Mouse (Mus musculus): Measurements from ENCODE around the gene Pgbd5.

Pgbd5 gene

DNA sequence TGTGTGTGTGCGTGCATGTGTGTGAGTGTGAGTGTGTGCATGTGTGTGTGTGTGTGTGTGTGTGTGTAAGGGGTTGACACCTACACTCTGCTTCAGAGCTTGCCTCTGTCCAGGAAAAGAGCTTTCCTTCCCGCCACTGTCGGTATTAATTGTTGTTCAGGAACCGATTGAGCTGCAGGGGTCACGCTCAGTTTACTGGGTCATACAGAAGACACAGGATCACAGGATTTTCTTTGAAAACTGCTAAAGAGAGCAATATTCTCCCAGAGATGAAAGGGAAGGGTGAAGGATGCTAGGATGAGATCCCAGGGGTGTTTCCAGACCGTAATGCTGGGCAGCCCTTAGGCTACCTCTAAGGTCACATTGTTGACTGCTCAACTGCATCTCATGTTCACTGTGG, at the start of gene Pgbd5:
TSS of gene Pgbd5 (minus strand) at position 101 of the 400 bp plus-strand sequence.
- in situ Hi-C loops (cut with MboI; ENCODE audit: low pct_unique_long_range_greater_than_20kb in 1 of 2, low sequenced_read_pairs in 2 of 2, unreplicated experiment in 1 of 2) = no loop called here

DNA sequence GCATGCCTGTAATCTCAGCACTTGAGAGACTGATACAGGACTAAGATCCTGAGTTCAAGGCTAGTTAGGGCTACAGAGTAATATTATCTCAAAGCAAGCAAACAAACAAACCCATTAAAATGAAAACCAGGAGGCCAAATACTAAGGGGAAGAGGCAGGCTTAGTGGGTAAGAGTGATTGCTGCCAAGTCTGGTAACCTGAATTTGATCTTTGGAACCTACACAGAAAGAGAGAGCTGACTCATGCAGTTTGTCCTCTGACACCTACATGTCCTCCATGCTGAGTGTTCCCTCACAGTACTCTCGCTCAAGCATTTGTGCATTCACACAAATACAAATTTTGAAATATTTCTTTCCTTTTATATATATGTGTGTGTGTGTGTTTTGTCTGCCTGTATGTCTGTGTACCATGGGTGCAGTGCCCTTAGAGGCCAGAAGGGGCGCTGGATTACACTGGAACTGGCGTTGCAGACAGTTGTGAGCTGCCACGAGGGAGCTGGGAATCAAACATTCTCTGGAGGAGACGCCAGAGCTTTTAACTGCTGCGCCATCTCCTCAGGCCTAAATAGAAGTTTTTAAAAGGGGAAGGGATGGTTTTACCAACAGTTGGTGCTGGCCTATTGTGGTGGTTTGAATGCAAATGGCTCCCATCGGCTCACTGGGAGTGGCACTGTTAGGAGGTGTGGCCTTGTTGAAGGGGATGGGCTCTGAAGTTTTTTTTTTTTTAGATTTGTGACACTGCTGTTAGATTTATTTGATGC, 44.1 kb upstream of the Pgbd5 start:
- in situ Hi-C loops (cut with MboI; ENCODE audit: low pct_unique_long_range_greater_than_20kb in 1 of 2, low sequenced_read_pairs in 2 of 2, unreplicated experiment in 1 of 2) = no loop called here

DNA sequence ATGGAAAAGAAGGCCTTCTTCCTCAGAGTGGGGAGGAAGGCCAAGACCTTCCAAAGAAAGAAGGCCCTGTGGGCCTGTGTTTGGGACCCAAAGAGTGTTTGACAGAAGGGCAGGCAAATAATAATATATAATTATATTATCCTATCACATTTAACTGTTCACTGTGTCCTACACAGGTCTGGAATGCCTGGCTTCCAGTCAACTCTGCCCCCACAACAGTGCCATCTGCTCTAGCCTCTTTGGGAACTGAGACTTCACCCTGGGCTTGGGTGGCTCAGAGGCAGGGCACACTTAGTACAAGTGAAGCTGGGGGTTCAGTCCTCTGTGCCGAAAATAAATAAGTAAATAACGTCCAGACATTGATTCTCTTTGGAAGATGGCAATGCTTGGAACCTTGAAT, 43.3 kb upstream of the Pgbd5 start:
- in situ Hi-C loops (cut with MboI; ENCODE audit: low pct_unique_long_range_greater_than_20kb in 1 of 2, low sequenced_read_pairs in 2 of 2, unreplicated experiment in 1 of 2) = no loop called here

DNA sequence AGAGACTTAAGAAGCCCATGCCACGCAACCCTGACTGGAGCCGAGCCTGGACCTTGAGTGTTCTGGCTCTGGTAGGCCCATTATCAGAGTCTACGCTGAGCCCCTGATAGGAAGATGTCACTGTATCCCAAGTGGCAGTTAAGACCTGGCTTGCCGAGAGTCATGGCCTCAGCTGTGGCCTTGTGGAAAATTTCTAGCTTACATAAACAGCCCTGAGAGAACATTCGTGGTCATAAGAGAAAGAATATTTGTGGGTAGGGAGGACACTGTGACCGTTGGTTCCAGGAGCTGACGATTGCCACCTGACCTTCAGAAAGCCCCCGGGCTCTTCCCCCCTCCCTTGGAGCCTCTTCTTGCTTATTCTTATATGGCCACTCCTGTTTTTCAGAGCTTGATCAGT, 40.9 kb upstream of the Pgbd5 start:
- in situ Hi-C loops (cut with MboI; ENCODE audit: low pct_unique_long_range_greater_than_20kb in 1 of 2, low sequenced_read_pairs in 2 of 2, unreplicated experiment in 1 of 2) = no loop called here

DNA sequence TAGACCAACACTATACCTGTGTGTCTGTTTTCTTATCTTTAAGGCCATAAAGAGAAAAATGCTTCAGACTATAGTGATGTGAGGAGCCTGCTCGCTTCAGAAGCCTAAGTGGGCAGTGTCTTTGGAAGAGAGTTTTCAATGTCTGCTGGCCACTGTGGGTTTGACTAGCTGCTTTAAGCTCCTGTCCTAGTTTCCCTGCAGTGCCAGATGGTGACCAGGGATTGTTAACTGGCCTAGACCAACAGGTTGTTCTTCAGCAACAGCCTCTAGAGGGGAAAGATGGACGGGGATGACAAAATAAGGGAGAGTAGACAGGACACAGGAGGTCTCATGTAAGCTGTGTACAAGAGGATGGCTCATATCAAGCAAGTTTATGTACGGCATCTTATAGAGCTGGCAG, 39.8 kb upstream of the Pgbd5 start:
- in situ Hi-C loops (cut with MboI; ENCODE audit: low pct_unique_long_range_greater_than_20kb in 1 of 2, low sequenced_read_pairs in 2 of 2, unreplicated experiment in 1 of 2) = no loop called here

DNA sequence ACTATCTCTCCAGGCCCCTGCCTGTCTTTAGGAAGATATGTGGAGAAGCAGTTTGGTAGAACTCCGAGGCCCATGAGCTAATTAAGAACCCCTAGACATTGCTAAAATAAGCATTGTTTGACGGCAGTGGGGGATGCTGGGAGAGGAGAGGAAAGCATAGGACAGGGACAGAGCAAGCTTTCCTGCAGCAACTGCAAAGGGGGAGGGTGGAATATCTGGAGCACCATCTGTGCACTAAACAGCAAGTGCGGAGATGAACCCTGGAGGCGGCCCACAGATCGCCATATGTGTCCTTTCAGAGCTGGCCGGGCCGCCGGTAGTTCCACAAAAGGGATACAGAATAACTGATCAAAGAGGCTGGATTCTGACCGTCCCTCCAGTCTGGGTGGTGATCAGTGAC, 37.2 kb upstream of the Pgbd5 start:
- in situ Hi-C loops (cut with MboI; ENCODE audit: low pct_unique_long_range_greater_than_20kb in 1 of 2, low sequenced_read_pairs in 2 of 2, unreplicated experiment in 1 of 2) = no loop called here

DNA sequence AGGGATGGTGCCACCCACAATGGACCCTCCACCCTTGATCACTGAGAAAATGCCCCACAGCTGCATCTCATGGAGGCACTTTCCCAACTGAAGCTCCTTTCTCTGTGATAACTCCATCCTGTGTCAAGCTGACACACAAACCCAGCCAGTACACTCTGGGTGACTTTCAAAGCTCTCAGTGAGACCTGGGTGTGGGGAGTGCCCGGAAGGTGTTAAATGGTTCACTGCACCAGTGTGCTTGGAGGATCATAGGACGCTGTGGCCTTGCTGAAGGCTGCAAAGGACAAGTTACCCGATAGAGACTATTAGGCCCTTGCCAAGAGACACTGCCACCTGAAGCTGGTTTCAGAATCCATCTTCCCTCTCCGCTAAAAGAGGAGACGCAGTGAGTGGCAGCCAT, 36.2 kb upstream of the Pgbd5 start:
- in situ Hi-C loops (cut with MboI; ENCODE audit: low pct_unique_long_range_greater_than_20kb in 1 of 2, low sequenced_read_pairs in 2 of 2, unreplicated experiment in 1 of 2) = no loop called here

DNA sequence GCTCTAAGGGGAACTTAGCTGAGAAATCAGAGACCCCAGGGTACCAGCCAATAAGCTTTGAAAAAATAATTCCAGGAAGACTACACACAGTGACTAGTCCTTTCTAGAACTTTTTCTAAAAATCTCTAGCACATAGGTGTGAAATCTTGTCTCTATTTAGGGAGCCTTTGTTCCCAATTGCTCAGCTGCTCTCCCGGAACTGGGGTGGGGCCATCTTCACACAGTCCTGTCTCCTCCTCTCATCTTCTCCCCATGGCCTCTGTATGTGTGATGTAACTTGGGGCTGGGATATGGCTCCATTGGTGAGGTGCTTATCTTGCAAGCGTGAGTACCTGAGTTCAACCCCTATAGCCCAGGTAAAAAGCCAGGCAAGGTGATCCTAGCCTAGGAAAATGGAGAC, 25.2 kb upstream of the Pgbd5 start:
- in situ Hi-C loops (cut with MboI; ENCODE audit: low pct_unique_long_range_greater_than_20kb in 1 of 2, low sequenced_read_pairs in 2 of 2, unreplicated experiment in 1 of 2) = no loop called here

DNA sequence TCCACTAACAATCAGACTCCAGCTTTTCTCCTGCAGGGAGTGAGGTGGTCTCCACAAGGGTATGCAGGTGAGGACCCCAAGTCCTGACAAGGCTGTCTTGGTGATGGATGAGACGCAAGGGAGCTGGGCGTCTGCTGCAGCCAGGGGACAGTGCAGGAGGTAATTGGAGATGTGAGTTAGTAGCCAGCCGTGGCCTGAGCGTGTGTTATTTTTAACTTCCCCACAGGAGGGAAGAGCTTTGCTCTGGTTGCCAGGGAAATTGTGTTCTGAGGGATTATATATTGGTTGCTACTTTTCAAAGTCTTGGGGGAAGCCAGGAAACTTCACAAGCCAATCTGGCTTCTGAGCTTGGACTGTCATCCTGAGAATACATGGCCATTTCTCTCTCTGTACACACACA, 23.7 kb upstream of the Pgbd5 start:
- in situ Hi-C loops (cut with MboI; ENCODE audit: low pct_unique_long_range_greater_than_20kb in 1 of 2, low sequenced_read_pairs in 2 of 2, unreplicated experiment in 1 of 2) = no loop called here

DNA sequence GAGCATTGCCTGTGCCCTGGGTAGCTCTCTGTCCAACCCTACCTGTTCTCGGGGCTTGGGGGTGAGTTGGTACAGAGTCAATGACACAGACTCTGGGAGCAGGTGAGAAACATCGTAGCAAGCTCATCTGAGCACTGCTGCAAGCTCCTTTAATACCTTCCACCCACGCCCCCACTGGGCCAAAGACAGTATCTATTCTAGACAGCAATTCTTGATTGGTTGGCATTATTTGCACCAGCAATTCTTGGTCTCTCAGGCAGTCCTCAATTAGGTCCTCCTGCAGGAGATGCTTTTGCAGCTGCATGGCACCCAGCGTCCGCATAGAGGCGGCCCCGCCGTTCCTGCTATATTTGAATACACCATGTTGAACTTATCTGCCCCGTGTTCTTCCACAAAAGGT, 22.7 kb upstream of the Pgbd5 start:
- in situ Hi-C loops (cut with MboI; ENCODE audit: low pct_unique_long_range_greater_than_20kb in 1 of 2, low sequenced_read_pairs in 2 of 2, unreplicated experiment in 1 of 2) = no loop called here

DNA sequence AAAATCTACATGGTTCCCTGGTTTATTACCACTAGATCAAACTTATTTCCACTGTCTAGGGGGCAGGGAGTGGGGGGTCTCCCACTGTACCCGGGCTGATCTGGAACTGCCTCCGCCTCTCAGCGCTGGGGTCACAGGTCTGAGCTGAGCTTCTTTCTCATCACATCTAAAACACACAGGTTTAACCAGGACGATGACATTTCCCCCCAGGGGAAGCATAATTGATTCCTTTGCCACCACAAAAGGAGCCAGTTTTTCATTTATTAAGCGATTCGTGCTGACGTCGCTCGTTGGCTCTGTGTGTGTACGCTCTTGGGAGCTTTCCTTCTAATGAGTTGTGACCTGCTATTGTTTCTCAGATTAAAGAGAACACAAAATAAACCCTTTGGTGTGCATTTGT, 21.6 kb upstream of the Pgbd5 start:
- in situ Hi-C loops (cut with MboI; ENCODE audit: low pct_unique_long_range_greater_than_20kb in 1 of 2, low sequenced_read_pairs in 2 of 2, unreplicated experiment in 1 of 2) = no loop called here

DNA sequence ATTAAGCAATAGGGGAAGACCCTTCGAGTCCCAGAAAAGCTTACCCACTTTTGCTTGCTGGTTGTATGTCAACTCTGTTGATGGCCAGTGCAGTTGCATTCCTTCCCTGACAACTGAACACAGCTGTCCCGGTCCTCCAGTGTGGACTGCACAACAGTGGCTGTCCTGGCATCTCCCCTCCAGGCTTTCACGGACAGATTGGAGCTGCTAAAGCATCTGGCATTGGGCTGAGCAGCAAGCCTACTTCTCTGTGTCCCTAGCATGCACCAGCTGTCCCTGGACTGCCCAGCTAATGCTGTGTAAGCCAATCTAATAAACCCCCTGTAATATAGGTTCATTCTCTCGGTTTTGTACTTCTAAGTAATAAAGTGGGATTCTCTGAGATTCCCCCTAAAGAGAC, 21.2 kb upstream of the Pgbd5 start:
- in situ Hi-C loops (cut with MboI; ENCODE audit: low pct_unique_long_range_greater_than_20kb in 1 of 2, low sequenced_read_pairs in 2 of 2, unreplicated experiment in 1 of 2) = no loop called here

DNA sequence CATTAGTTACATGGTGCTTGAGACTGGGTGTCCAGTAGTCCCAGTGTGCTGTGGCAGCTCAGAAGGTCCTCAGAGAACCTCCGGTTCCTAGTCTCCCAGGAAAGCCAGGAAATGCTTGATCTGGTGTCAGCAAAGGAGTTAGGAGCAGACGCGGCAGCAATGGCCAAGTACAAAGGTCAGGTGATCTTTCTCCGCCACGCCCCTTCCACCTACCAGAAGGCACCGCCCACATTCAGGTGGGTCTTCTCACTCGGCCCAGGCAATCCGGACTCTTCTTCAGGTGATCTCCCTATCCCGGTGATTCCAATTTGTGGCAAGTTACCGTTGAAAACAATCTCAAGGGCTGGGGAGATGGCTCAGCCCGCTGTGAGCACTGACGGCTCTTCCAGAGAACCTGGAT, 20.2 kb upstream of the Pgbd5 start:
- in situ Hi-C loops (cut with MboI; ENCODE audit: low pct_unique_long_range_greater_than_20kb in 1 of 2, low sequenced_read_pairs in 2 of 2, unreplicated experiment in 1 of 2) = no loop called here

DNA sequence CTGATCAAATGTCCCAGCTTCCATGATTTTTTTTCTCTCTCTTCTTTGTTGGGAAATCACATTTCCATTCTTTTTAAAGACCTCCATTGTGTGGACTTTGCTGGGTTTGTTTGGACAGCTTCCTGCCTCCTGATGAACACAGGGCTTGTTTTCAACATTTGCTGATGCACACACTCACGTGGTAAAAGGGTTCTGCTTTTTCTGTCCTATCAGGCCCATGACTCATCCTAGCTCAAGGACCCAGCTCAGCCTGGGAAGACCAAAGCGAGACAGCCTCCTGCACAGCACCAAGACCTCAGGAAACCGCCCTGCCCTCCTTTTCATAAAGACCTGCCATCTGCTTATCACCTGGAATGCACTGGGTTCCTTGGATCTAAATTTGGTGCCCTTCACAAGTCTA, 15.9 kb upstream of the Pgbd5 start:
- in situ Hi-C loops (cut with MboI; ENCODE audit: low pct_unique_long_range_greater_than_20kb in 1 of 2, low sequenced_read_pairs in 2 of 2, unreplicated experiment in 1 of 2) = no loop called here

DNA sequence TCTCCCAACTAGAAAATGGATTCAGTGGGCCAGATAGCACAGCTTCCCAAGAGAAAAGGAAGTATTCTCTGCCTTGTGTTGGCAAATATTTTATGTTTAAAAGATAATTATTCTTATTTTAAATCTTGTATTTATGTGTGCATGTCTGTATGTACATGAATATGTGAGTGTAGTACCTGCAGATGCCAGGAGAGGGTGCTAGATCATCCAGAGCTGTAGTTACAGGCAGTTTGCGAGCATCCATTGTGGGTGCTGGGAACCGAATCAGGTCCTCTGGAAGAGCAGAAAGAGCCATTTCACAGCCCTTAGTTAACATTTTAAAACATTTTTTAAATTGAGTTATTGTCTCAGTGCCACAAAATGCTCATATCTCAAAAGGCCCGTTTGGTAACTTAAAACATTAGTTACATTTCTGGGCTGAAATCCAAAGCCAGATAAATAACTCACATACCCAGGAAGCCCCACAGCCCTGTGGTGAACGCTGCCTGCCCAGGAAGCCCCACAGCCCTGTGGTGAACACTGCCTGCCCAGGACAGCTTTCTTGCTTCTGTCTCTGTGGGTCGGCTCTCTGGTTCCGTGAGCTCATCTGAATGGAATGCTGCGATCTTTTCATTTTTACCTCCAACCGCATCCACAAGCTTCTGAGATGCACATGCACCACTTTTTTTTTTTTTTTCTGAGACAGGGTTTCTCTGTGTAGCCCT, 10.9 kb upstream of the Pgbd5 start:
- in situ Hi-C loops (cut with MboI; ENCODE audit: low pct_unique_long_range_greater_than_20kb in 1 of 2, low sequenced_read_pairs in 2 of 2, unreplicated experiment in 1 of 2) = no loop called here

DNA sequence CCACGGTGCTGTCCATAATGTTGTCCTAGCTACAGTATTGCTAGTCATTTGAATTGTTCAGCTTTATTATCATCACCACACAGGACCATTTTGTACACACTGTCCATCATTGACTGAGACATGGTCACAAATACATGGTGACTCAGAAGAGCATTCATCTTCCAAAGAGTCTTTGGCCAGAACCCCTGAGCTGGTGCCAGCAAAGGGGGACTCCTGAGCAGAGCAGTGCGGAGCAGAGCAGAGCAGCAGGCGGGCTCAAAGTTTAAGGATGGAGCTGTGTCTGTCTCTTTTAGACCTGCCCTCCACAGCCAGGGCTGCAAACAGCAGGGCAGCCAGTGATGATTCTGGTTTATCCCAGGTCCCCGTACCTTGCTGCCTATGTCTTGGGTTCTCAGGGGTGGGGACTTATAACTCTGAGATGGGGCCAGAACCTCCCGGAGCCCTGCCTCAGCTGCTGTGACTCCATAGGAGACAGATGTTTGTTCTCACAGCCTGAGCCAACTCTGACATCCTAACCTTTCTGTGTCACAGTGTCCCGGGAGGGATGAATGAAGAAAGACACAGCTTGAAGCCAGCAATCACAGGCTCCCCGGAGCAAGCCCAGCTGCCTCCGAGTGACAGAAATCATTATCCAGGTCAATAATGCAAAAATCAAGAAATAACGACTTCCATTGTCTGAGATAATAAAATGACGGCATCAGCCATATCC, 9.7 kb upstream of the Pgbd5 start:
- in situ Hi-C loops (cut with MboI; ENCODE audit: low pct_unique_long_range_greater_than_20kb in 1 of 2, low sequenced_read_pairs in 2 of 2, unreplicated experiment in 1 of 2) = no loop called here

DNA sequence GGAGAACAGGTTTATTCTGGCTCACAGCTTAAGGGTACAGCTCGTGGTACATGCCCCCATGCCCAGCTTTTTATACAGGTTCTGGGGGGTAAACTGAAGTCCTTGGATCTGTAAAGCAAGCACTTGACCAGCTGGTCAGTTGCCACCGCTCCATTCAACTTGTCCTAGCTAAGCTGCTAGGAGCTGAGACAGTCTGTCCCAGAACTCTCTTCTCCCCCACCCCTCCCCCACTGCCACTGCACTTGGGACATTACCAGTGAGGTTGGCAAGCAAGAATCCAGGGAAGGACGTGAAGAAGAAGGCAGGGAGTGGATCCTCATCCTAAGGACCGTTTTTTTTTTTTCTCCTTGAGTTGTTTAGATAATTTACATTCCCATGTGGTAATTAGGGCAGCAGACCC, 2.7 kb downstream of the Pgbd5 start:
- in situ Hi-C loops (cut with MboI; ENCODE audit: low pct_unique_long_range_greater_than_20kb in 1 of 2, low sequenced_read_pairs in 2 of 2, unreplicated experiment in 1 of 2) = no loop called here

DNA sequence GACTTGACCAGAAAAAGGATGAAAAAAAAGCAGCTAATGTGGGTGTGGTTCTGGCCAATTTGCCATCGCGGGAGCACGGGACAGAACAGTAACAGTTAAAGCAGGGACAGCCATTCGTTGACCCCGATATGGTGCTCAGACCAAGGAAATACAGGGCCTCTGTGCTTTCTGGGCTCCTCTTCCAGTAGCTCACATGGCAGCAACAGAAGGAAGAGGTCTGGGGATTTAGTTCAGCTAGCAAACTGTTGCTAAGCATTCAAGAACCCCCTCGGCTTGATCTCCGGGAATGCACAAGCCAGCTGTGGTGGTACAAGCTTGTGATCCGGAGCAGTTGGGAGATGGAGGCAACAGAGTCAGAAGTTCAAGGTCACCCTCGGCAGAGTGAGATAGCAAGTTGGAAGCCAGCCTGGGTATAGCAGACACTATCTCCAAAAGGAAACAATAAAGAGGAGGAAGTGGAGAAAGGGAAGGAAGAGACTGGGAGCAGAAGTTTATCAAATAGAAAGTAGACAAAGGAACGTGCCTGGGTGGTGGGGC, 3.7 kb downstream of the Pgbd5 start:
- in situ Hi-C loops (cut with MboI; ENCODE audit: low pct_unique_long_range_greater_than_20kb in 1 of 2, low sequenced_read_pairs in 2 of 2, unreplicated experiment in 1 of 2) = no loop called here

DNA sequence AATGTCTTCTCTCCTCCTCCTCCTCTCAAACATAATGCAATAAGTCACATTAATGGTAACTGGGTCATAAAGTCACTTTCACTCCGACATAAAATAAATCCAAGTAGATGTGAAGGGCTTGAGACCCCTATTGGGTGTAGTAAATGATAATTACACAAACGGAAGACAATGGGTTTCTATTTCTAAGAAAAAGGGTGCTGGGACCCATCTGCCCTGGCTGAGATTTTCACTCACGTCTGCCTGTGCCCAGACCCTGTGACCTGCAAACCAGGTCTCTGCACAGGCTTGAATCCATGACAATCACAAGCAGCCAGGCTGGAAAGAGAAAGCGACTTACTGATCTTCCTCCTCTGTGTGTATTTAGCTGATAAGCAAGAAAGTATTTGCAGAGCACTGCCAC, 4.3 kb downstream of the Pgbd5 start:
- in situ Hi-C loops (cut with MboI; ENCODE audit: low pct_unique_long_range_greater_than_20kb in 1 of 2, low sequenced_read_pairs in 2 of 2, unreplicated experiment in 1 of 2) = no loop called here
